Mouse (Mus musculus) T-helper 17 cell (primary cell): ENCODE measurements around the gene Pan2.
"Not testable (repeated sequence)": the region's sequence is repeated elsewhere in the genome, so short reads cannot be mapped to it uniquely, and the experiment has no call there.

Source experiments
- in situ Hi-C, 2 experiments: fragments of 300-600 bp; cut with MboI, MseI; formaldehyde crosslinking; loops; 1 replicate in 1 of 2; 2 replicates in 1 of 2; pipeline ENCODE4 v1.15.1; 2025; ENCODE audit warnings: high pct_unique_total_duplicates in 2 of 2

Pan2 gene

DNA sequence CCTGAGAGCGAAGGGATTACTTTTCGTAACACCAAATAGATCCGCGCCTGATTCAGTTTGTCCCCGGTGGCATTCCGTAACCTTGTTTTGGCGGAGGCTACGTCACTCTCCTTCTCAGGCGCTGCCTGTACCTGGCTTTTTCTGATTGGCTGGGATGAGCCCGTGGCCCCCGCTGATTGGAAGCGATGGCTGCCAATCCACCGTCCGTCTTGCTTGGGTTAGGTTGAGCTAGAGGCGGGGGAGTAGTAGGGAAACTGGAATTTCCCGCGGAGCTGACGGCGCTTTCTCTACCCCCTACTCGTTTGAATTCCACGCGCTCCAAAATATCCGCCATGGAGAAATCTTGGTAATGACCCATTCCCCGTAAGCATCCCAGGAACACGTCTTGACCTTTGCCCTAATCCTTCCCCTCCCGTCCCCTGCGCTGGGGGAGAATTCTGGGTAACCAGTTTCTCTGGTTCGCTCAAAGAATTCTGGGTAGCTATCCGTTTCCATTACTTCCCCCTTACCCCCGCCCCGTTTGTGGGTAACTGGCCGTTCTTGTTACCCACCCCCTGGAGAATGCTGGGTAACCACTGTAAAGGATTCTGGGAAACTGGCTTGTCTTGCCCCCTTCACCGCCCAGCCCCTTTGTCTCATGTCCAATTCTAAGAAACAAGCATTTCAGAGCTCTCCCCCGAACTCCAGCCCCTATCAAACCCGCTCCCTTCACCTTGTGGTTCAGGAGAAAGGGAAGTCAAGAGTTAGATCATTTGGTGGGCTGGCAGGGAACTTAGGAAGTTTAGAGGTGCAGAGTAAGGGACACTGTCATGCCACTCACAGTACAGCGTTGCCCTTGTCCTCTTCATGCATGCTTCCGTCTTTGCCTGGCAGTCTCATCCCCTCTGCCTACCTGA lies at the start of gene Pan2:
TSS of gene Pan2 (plus strand) at position 210 of the 896 bp plus-strand sequence.
- in situ Hi-C loops = no loop called here

DNA sequence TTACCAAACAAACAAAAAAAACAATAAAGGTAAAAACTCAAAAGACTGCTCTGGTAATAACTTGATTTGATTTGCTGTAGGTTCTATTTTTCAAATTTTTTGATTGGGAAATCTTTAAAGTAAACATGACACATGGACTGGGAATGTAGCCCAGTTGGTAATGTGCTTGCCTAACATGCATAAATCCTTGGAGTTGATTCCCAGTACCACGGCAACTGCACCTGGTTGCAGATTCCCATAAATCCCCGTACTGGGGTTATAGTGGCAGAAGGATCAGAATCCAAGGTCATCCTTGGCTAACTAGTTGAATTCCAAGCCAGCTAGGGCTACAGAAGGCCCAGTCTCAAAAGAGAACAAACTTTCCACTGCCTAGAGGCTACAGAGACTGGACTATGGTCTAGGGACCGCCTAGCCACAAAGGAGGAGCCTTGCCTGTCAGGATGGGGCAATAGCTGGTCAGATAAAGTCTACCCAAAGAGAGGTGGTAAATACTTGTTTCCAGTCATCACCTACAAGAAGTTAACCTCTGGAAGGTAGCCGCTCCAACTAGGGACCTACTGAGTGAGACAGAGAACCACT lies 49.4 kb upstream of the Pan2 start, which contains the start of gene Apon:
TSS of gene Apon (plus strand) at position 420 of the 579 bp plus-strand sequence.
- in situ Hi-C loops = loop anchor here in 1 of 2 experiments (5.0 kb wide), 1 partner anchor 136 kb away; no protein-coding TSS in a partner anchor

DNA sequence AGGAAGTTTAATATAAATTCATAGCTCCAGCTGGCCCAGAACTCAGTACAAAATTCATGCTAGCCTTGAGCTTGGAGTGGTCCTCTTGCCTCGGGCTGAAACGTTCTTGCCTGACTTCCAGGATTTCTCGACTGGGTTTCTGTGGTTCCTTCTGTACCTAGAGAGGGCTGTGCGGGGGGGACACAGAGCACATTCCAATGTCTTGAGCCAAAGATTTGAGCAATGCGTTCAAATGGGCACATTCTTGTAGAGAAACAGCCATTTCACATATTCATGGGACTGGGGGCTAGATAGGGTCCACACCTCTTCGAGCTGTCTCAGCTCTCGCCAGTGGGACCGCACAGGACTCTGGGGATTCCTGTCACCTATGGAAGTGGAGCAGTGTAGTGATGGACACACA lies 47.2 kb upstream of the Pan2 start:
- in situ Hi-C loops = no loop called here

DNA sequence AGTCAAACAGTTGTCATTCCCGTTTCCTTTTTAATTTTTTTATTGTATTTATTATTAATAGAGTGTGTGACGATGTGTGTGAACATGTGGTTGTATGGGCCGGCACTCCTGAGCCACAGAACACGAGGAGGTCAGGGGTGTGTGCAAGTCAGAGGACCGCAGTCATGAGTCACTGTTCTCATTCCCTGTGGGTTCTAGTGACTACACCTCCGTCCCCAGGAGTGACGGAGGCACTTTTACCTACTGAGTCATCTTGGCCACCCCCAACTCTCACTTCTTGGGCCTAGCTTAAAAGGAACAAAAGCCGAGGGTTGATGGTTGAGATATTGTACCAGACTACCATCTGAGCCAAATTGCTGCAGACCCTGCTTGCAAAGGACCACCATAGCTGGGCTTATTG lies 46.8 kb upstream of the Pan2 start:
- in situ Hi-C loops = no loop called here

DNA sequence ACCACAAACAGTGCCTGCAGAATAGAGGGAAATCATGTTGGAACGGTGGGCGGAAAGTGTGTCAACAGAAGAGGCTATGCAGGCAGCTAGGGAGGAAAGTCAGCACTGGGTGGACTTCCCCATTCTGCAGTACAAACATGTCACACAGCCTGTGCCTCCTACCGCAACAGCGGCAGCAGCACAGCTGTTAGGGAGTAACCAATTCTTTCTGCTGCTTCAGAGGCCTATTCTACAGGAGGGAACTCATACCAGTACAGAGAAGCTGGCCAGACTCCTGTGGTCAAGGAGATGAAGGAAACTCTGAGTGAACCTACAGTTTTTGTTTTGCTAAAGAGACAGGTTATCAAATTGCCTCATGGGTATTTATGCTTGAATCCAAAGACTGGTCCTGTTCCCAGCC lies 44.2 kb upstream of the Pan2 start:
- in situ Hi-C loops = no loop called here

DNA sequence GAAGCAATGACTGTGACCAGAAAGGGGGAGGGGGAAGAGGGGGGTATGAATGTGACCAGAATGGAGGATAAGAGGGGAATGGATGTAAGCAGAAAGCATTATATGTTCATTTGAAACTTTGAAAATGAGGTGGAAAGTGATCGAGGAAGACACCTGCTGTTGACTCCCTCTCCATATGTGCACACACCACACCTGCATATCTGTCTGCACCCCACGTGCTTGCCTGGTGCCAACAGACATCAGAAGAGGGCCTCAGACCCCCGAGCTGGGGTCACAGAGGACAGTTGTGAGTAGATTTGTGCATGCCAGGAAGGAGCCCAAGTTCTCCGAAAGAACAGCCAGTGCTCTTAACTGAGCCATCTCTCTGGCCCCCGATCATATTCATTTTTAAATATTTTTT lies 43.2 kb upstream of the Pan2 start:
- in situ Hi-C loops = no loop called here

DNA sequence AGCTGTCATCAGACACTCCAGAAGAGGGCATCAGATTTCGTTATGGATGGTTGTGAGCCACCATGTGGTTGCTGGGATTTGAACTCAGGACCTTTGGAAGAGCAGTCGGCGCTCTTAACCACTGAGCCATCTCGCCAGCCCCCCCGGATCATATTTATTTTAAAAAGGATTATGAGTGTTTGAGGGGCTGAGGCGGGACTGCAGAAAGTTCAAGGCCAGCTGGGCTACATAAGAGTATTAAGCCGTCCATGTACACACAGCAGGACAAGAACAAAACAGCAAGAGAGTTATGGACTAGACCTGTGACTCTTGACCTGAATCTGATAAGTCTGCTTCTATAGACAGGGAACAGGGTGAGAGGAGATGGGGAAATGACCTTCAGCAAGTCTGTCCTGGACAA lies 42.8 kb upstream of the Pan2 start:
- in situ Hi-C loops = not testable (repeated sequence)

DNA sequence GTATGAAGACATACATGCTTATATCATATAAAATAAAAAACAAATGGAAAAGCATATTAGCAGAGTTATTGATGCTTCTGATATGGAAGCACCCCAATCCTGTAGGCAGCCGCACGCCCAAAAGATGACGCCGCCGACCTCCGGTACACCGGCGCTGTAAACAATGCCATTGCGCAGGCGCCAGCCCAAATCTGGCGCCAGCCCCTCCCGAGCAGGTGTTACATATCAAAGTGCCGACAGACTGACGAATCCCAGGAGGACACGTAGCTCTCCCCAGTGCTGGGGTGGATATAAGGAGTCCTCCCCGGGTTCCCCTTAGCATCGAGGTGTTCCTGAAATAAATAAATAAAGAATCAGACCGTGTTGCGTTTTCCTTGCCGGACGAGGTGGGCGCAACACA lies 40.8 kb upstream of the Pan2 start:
- in situ Hi-C loops = no loop called here

DNA sequence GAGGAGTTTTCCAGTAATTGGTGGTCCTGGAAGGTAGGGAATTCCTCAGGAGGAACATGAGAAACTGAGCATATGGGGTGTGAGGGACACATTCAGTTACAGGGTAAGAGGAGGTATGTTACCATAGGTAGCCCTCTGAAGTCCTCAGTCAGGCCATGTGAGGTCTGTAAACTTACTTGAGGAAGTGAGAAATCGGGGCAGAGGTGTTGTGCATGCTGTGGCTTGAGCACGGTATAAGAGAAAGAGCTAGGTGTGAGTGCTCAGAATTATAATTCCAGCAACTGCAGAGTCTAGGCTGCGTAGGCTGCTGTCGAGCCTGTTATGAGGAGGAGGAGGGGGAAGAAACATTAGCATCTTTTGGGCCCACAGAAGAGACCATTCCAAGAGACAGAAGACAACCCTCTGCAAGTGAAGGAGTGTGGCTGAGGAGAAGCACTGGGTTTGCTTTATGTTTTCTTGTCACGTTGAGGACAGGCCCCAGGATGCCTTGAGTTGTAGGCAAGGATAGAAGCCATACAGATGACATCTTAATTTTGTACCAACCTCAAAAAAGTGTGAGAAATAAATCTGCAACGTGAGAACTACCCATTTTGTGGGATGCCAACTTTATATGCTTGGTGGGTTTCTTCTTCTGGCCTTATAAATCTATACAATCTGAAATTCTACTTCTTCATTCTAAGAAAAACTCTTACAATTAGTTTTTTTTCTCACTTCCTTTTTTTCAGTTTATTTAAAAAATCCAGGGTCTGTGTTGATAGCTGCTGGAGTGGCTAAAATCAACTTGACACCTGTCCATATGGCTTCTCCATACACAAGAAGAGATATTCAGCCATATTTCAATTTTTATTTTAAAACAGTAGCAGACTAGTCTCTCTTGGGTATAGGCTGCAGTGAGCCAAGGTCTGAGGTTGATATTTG lies 39.5 kb upstream of the Pan2 start:
- in situ Hi-C loops = no loop called here

DNA sequence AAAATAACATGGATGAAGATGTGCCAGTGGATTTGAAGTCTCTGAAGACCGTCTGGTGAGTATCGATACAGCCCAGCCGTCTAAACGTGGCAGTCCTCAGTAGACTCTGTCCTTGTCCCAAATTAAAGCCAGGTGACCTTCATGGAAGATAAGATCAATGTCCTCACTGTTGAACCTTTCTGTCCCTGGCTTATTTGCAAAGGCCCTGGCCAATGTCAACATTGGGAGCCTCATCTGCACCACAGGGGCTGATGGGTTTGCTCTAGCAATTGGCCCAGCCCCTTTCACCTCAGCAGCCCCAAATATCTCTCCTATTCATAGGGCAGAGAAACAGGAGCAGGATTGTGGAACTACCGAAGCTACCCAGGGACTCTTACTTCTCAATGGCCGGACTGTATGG lies 34.8 kb upstream of the Pan2 start, which contains the start of gene Apof:
TSS of gene Apof (plus strand) at position 301 of the 400 bp plus-strand sequence.
- in situ Hi-C loops = no loop called here

DNA sequence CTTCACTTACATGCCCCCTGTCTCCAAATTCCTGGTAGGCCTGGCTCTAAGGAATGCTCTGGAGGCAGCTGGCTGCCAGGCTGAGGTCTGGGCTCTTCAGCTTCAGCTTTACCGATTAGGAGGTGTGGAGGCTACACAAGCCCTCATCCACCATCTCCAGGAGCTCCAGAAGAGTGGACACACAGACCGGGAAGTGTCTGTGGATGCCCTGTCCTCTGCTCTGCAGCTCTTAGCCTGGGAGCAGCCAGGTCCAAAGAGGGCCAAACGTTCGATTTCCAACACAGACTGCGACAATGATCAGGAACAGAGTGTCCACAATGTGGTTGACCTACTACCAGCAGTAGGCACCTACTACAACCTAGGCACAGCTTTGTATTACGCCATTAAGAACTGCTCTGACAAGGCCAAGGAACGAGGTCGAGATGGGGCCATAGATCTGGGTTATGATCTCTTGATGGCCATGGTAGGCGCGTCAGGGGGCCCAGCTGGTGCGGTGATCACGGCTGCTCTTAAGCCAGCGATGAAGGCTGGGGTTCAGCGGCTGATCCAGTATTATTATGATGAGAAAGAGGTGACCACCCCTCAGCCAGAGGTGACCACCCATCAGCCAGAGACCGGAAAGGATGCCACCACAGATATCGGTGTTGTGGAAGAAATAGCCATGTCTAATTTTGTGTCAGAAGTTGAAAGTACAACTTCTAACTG lies 33.8 kb upstream of the Pan2 start:
- in situ Hi-C loops = no loop called here

DNA sequence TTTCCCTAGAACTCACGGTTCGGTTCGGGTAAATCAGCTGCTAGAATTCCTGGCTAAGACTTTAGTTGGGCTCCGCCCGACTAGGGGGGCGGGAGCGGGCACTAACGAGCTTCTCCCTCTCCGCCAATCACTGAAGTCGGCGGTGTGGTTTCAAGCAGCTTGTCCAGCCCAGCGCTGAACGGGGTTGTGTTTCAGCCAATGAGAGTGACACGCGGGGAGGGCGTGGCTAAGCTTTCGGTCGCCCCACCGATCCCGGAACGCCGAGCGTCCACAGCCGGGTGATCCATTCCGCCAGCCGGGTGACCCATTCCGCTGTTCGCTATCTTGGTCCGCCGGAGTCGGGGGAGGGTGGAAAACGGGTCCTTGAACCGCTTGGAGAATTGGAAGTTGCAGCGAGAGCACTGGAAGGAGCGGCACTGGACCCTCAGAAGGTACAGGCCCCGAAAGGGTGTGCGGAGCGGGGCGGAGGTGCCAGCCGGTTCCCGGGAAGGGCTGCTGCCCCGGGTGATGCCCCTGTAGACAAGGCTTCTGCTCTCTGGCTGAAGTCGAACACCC lies 32.8 kb upstream of the Pan2 start, which contains the start of gene Stat2:
TSS of gene Stat2 (plus strand) at position 273 of the 555 bp plus-strand sequence.
- in situ Hi-C loops = no loop called here

DNA sequence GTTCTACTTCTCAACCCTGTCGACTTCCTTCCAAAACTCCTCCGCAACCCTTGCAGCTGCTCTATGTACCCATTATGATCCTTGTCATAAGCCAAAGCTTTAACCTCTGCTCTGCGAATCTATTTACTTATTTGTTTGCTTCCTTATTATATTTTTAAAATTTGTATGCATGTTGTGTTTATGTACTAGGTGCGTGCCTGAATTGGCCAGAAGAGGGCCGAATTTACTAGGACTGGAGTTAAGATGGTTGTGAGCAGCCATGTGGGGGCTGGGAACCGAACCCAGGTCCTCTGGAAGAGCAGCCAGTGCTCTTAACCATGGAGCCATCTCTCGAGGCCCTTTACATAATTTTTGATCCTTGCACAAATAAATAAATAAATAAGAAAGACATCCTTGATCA lies 32.3 kb upstream of the Pan2 start:
- in situ Hi-C loops = no loop called here

DNA sequence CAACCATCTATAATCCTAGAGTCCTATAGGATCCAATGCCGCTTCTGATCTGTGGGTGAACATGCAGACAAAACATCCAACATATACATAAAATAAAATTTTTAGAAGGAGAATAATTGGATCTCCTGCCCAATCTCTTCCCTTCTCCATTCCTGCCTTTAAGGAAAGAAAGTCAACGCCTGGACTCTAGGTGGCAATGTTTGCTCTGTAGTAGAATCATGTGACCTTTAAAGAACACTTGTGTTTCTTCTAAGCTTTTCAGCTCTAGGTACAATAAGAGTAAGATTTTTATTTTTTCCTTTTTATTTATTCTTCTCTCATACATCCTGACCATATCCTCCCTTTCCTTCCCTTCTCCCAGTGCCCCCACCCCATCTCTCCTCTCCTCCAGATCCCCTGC lies 31.3 kb upstream of the Pan2 start:
- in situ Hi-C loops = no loop called here

DNA sequence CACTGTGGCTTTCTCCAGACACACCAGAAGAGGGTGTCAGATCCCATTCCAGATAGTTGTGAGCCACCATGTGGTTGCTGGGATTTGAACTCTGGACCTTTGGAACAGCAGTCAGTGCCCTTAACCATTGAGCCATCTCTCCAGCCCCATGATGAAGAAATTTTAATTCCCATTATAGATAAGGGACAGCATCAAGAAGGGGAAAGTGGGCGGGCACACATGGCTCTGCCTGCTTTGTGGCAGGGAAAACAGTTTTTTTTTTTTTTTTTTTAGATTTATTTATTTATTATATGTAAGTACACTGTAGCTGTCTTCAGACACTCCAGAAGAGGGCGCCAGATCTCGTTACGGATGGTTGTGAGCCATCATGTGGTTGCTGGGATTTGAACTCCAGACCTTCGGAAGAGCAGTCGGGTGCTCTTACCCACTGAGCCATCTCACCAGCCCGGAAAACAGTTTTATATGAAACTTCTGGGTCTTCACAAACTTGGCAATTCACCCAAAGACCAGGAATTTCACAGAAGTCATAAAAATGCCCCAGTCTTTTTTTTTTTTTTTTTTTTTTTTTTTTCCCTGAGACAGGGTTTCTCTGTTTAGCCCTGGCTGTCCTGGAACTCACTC lies 30.2 kb upstream of the Pan2 start:
- in situ Hi-C loops = not testable (repeated sequence)

DNA sequence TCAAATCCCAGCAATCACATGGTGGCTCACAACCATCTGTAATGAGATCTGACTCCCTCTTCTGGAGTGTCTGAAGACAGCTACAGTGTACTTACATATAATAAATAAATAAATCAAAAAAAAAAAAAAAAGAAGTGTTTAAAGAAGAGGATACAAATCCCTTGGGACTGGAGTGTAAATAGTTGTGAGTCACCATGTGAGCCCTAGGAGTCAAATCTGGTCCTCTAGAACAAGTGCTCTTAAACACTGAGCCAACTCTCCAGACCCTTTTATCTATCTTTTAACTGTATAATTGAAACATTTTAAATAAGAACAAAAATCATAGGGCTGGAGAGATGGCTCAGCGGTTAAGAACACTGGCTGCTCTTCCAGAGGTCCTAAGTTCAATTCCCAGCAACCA lies 27.8 kb upstream of the Pan2 start:
- in situ Hi-C loops = not testable (repeated sequence)

DNA sequence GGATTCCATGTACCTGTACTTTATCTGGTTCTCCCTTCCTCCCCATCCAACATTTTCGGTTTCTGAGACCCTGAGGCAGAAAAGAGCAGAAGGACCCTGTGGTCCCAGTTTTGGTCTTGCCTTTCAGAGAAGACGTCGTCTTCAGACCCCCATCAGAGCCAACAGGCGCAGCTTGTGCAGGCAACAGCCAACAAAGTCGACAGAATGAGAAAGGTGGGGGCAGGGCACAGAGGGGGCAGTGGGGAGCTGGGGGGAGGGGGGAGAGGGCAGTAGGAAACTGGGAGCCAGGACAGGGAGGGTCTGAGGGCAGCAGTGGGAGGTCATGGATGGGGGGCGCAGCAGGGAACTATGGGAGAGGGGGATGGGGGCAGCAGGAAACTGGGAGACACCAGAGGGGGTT lies 25.0 kb upstream of the Pan2 start:
- in situ Hi-C loops = no loop called here

DNA sequence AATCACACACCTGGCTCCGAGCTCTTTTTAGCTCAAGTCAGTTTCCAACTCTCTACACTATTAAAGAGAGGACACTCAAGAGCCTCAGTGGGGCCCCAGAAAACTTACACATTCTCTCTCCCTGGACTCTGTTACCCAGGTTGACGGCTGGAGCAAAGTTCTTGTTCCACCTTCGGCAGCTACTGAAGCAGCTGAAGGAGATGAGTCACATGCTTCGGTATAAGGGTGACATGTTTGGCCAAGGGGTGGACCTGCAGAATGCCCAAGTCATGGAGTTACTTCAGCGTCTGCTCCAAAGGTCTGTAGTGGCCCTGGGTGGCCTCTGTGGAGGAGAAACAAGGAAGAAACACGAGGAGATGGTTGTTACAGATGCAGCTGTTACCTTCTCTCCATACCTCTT lies 22.2 kb upstream of the Pan2 start:
- in situ Hi-C loops = loop anchor here in 1 of 2 experiments (5.0 kb wide), 1 partner anchor 64 kb away; no protein-coding TSS in a partner anchor

DNA sequence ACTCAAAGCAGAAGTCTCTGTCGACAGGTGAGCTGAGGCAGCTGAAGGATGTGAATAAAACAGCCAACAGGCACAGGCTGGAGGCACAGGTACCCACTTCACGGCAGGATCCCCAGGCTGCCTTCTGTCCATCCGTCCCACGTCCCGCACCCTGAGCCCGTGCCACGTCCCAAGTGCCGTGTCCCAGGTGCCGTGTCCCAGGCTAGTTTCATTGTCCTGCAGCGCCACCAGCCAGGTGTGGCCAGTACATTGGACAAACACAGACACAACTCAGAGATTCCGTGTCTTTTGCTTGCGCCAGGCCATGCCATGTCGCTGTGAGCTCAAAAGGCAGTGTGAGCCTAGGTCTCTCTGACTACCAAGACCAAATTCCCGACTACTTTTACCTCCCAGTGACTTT lies 21.5 kb upstream of the Pan2 start:
- in situ Hi-C loops = loop anchor here in 1 of 2 experiments (5.0 kb wide), 1 partner anchor 64 kb away; no protein-coding TSS in a partner anchor

DNA sequence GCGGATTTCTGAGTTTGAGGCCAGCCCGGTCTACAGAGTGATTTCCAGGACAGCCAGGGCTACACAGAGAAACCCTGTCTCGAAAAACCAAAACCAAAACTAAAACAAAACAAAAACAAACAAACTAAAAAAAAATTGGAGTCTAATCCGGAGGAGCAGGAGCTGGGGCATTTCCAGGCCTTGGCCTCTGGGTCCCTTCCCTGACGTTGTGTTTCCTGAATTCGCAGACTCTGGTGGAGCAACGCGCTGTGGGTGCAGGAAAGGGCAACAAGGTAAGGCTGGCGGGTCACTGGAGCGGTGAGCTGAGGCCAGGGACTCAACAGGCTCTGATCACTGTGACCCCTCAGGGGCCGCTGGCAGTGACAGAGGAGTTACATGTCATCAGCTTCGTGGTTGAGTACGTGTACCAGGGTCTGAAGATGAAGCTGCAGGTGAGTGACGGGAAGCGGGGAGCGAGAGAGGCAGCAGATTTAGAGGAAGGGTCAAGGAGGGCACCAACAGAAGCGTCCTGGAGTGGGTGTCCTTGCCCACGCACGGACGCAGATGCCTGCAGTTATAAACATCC lies 20.2 kb upstream of the Pan2 start:
- in situ Hi-C loops = loop anchor here in 1 of 2 experiments (5.0 kb wide), 1 partner anchor 66 kb away; no protein-coding TSS in a partner anchor
